Mouse (Mus musculus) urinary bladder, adult 2 months (tissue): Measurements from ENCODE around the gene Eif4ebp2. TPM values are rescaled to one million over a fixed set of nuclear protein-coding genes. Genes with fewer than 3 reads are reported as not detected.
A peak's percentile ranks its signal among the peaks of the same experiment; 100 is the strongest.

Experiments used
- DNase-seq: peaks from one replicate; pipeline ENCODE4 v3.0.0; 2022; ENCODE audit warnings: low spot score
- polyA plus RNA-seq: library from polyadenylated mRNA; depleted of rRNA; stranded (reverse); fragments of >200 nt; gene quantifications from 2 replicates; pipeline ENCODE4 v1.2.3, GENCODE M21; 2012; rRNA removed

Eif4ebp2 gene
- polyA plus RNA-seq, 1 experiment, result 60.2 TPM

- DNase-seq, result peak; percentile 52
These were observed 69.3 kb downstream of the Eif4ebp2 start, which contains the start of gene Pald1 for GRCm38 (mm10) chr10:61383021-61383714. TSS of gene Pald1 (minus strand) at chr10:61383530.

DNA sequence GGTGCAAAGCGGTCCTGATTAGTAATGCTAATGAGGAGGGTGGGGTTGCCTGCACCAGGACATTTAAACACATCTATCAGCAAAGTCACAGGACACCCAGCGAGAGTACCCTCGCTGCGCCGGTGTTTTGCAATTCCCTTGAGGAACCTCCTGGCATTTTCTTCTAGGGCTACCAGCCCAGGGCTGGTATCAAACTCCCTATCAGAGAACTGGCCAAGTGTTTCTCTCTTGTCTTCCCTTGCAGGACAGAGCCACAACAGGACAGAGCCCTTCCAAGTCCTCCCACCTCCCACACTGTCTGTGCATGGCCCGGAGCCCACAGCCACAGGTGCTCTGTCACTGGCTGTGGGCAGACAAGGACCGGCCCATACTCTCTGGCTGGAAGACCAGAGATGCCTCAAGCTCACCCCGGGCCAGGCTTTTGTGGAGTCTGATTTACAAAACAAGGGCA, 70.2 kb downstream of the Eif4ebp2 start:
- DNase-seq, result no peak

DNA sequence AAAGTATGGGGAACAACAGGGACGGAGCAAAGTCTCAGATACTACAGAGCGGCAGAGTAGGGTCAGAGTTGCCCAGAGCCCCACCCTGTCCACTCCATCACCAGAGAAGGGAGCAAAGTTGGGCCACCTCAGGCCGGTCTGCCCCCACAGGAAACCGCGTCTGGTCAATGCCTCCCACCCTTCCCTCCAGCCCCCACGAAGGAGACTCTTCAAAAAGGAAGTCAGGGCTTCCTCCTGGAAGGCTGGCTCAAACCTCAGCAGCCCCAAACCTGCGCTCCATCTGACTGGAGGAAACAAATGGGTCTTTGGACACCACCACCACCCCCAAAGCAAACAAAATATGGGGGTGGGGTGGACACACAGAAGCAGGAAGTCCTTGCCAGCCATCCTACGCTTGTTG, 70.6 kb downstream of the Eif4ebp2 start:
- no peak for DNase-seq

DNA sequence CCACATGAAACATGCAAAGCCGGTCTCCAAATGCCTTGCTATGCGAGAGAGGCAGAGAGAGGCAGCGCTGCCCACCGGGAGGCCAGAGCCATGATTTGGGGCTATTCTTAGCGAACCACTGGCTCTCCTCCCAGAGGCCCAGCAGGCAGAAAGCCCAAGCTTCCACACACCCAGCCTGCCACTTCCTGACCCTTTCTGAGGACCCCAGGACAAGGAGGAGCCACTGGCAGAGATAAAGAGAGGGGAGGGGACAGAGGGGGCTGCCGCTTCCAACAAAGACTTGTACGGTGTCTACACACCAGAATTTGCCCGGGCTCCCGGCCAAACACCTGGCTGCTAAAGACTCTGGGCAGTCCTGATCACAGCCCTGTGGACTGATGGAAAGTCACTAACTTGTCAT, 72.3 kb downstream of the Eif4ebp2 start:
- no peak for DNase-seq

DNA sequence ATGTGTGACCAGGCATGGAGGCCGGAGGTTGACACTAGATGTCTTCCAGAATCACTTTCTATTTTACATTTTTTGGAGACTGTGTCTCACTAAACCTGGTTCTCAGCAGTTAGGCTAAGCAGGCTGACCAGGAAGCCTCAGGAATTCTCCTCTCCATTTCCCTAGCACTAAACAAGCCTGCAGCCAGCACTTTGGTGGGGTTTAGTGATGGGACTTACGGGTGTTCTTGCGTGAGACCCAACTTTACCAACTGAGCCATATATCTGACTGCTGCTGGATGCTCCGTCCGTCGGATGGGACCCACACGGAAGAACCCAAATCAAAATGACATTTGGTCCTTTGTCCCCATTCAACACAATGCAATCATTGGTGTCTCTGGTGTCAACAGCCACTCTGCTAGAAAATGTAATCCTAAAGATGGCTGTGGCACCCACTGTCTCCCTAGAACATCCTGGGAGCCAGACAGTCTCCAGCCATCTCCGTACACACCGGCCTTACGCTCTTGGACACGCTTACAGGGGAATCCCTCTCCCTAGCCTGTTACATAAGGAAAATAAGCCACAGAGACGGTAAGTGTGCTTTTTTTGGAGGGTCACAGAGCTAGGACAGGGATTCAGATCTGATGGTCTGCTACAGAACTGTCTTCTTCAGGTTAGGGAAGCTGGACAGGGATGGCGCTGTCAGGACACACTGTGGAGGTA, 73.0 kb downstream of the Eif4ebp2 start:
- DNase-seq, result no peak

GRCm38 (mm10) chr10:61378698-61379097, 73.8 kb downstream of the Eif4ebp2 start:
- no peak for DNase-seq

Other genes starting within 250 kb of the Eif4ebp2 start
- 1.3 and 1.9 TPM in 2 replicates for gene Adamts14, start 179.2 kb downstream of the Eif4ebp2 start, polyA plus RNA-seq
- gene Prf1, start 154.8 kb downstream of the Eif4ebp2 start, polyA plus RNA-seq, result 0.74 and 0.94 TPM in 2 replicates
- 14.0 and 14.3 TPM in 2 replicates for gene Pald1, start 69.1 kb downstream of the Eif4ebp2 start, polyA plus RNA-seq
- 0.07 TPM in 1 of 2 replicates, not detected in the other for gene Nodal, start 34.7 kb downstream of the Eif4ebp2 start, polyA plus RNA-seq
- gene Lrrc20, start 23.1 kb upstream of the Eif4ebp2 start, polyA plus RNA-seq, result 11.8 and 12.6 TPM in 2 replicates
- 0.03 and 0.04 TPM in 2 replicates for gene Npffr1, start 142.8 kb upstream of the Eif4ebp2 start, polyA plus RNA-seq
- gene Ppa1, start 195.9 kb upstream of the Eif4ebp2 start, polyA plus RNA-seq, result 80.6 and 99.8 TPM in 2 replicates
- 146 and 162 TPM in 2 replicates for gene Sar1a, start 227.6 kb upstream of the Eif4ebp2 start, polyA plus RNA-seq
- 25.6 and 25.8 TPM in 2 replicates for gene Tysnd1, start 242.9 kb upstream of the Eif4ebp2 start, polyA plus RNA-seq